Mouse (Mus musculus): ENCODE measurements around the gene Nars2. TPM values are rescaled to one million over a fixed set of nuclear protein-coding genes. Genes with fewer than 3 reads are reported as not detected.
A peak's percentile ranks its signal among the peaks of the same experiment; 100 is the strongest.

Nars2 gene
- polyA plus RNA-seq, 2 experiments = 4.9 to 16.1 TPM

DNA sequence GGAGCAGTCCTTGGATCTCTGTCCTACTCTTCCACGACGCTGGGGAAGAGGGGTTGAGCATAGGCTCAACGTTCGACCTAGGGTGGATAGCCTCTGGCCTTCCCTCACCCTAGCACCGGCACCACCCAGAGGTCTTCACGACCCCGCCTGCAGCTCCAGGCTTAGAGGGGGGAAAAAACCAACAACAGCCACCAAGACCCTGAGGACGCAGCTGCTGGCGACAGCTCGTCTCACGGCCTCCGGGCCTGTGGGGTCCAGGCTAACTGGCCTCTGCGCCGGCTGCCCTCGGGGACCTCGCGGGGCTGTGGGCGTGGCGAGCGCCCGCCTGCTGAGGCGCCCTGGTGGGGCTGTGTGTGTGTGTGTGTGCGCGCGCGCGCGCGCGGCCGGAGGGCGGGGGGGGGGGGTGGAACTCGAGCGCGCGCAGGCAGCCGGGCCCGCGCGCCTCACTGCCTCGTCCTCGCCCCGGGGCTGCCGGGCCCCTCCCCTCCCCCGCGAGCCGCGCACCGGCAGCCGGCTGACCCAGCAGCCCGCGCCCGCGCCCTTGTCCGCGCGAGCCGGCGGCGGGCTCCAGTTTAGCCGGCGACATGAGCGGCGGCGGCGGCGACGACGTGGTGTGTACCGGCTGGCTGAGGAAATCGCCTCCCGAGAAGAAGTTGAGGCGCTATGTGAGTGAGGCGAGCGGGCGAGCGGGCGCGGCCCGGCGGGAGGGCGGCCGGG, 130.1 kb downstream of the Nars2 start, which contains the start of gene Gab2:
Gene Gab2, plus strand, starts transcription at position 345 of the 717 bp plus-strand sequence.
- Histone ChIP-seq H3K4me2 (ENCODE audit: low read depth) (peak within 1 kb of the TSS; percentile 94), H3K9ac (replicated peaks) (peak within 1 kb of the TSS; percentile 93), H3K9me3 (ENCODE audit: control insufficient read depth, low read length) (no peaks in the 10 kb centered on the region), H3K36me3 (replicated peaks; ENCODE audit: control insufficient read depth, insufficient read depth, low read depth) (no peaks in the 10 kb centered on the region), H3K27ac (peak within 1 kb of the TSS; percentile 67), H3K4me3 (ENCODE audit: insufficient read depth in 1 of 2, low read depth in 2 of 2, low read length in 2 of 2) (peak within 1 kb of the TSS; percentile 78 to 93), H3K4me1 (replicated peaks; ENCODE audit: control insufficient read depth in 2 of 2, insufficient read depth in 2 of 2, low read length in 1 of 2) (peaks cover 2 to 17% of the 10 kb centered on the region in 2 experiments), H3K27me3 (ENCODE audit: control insufficient read depth, insufficient read depth, low read length) (no peaks in the 10 kb centered on the region)
- TF ChIP-seq EP300 (IDR thresholded peaks at IDR 0.05; ENCODE audit: low read depth) (no peak), CTCF (IDR thresholded peaks at IDR 0.05; ENCODE audit: low read depth) (no peak)
- WGBS (ENCODE audit: insufficient replicate concordance) = under 1% methylated on average over 61 of the region's 83 CpGs
- ATAC-seq (ENCODE audit: insufficient read depth) (peak; percentile 93), DNase-seq (ENCODE audit: low read depth in 3 of 3, low spot score in 3 of 3) (peak; percentile 47 to 58 (median 51))

DNA sequence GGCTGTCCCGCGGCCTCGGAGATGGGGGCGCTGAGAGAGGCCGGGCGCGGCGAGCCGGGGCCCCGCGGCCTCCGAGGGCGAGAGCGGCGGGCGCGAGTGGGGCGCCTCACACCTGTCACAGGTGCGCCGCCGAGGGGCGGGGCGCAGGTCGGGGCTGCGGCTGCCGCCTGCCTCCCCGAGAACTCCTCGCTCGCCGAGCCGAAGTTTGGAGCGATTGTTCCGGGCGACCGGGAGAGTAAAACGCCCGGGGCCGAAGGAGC, 130.6 kb downstream of the Nars2 start:
- Histone ChIP-seq H3K27me3 (ENCODE audit: control insufficient read depth, insufficient read depth, low read length) (no peaks in the 10 kb centered on the region), H3K9me3 (ENCODE audit: control insufficient read depth, low read length) (no peaks in the 10 kb centered on the region), H3K4me1 (replicated peaks; ENCODE audit: control insufficient read depth in 2 of 2, insufficient read depth in 2 of 2, low read length in 1 of 2) (peaks cover 2 to 17% of the 10 kb centered on the region in 2 experiments), H3K4me2 (ENCODE audit: low read depth) (peak overlapping the region; percentile 94), H3K27ac (peak overlapping the region; percentile 67), H3K4me3 (ENCODE audit: insufficient read depth in 1 of 2, low read depth in 2 of 2, low read length in 2 of 2) (peak overlapping the region; percentile 78 to 93), H3K9ac (replicated peaks) (peak overlapping the region; percentile 93), H3K36me3 (replicated peaks; ENCODE audit: control insufficient read depth, insufficient read depth, low read depth) (no peaks in the 10 kb centered on the region)
- ATAC-seq (ENCODE audit: insufficient read depth) = peak; percentile 59
- under 1% methylated on average over 38 of the region's 38 CpGs for WGBS (ENCODE audit: insufficient replicate concordance)
- TF ChIP-seq CTCF (IDR thresholded peaks at IDR 0.05; ENCODE audit: low read depth) (no peak), EP300 (IDR thresholded peaks at IDR 0.05; ENCODE audit: low read depth) (no peak)
- no peak for DNase-seq (ENCODE audit: low read depth in 3 of 3, low spot score in 3 of 3)

DNA sequence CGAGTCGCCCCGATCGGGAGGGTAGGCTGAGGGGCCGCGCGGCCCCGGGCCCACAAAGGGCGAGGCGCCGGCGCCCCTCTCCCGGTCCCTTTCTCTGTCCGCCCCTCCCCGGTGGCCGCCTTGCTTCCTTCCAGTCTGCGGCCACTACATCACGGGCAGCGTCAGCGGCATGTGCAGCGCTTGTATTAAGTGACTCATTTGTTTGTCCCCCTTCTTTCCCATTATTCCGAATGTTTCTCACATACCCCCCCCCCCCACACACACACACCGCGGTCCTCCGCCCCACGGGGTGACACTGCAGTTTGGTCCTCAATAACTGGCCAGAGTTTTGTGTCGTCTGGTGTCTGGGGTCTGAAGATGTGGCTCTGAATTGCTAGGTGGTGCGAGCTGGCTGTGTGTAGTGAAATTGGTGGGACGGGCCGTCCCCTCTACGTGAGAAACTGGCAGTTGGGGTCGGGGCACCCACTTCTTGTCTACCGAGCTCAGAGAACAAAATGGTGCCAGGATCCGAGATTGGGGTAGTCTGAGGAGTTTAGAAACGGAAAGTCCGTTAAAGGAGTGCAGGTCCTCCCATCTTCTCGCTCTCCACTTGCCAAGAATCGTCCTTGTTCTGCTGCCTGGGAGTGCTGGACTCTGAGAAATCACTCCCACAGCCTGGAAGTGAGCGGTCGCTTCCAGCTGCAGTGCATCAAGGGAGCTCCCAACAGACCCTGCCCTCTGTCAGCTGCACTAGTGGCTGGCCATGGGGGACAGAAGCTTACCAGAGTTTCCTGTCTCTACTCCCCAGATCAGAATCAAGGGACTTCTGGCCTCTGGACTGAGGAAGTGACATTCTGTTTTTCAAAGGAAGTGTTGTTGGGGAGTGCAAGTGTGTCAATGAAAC, 131.2 kb downstream of the Nars2 start:
- H3K9me3 ChIP-seq (ENCODE audit: control insufficient read depth, low read length) = no peaks in the 10 kb centered on the region
- peak in 1 of 3 experiments; percentile 32 for DNase-seq (ENCODE audit: low read depth in 3 of 3, low spot score in 3 of 3)
- H3K36me3 ChIP-seq (replicated peaks; ENCODE audit: control insufficient read depth, insufficient read depth, low read depth) = no peaks in the 10 kb centered on the region
- peak overlapping the region; percentile 78 to 93 for H3K4me3 ChIP-seq (ENCODE audit: insufficient read depth in 1 of 2, low read depth in 2 of 2, low read length in 2 of 2)
- peak overlapping the region; percentile 94 for H3K4me2 ChIP-seq (ENCODE audit: low read depth)
- peak overlapping the region; percentile 93 for H3K9ac ChIP-seq (replicated peaks)
- peaks cover 2 to 17% of the 10 kb centered on the region in 2 experiments for H3K4me1 ChIP-seq (replicated peaks; ENCODE audit: control insufficient read depth in 2 of 2, insufficient read depth in 2 of 2, low read length in 1 of 2)
- TF ChIP-seq CTCF (IDR thresholded peaks at IDR 0.05; ENCODE audit: low read depth) (no peak), EP300 (IDR thresholded peaks at IDR 0.05; ENCODE audit: low read depth) (no peak)
- WGBS (ENCODE audit: insufficient replicate concordance) = under 1% methylated on average over 39 of the region's 40 CpGs
- peak; percentile 13; the same call in 1 of the 2 replicates for ATAC-seq (ENCODE audit: insufficient read depth)
- H3K27me3 ChIP-seq (ENCODE audit: control insufficient read depth, insufficient read depth, low read length) = no peaks in the 10 kb centered on the region
- H3K27ac ChIP-seq = peak overlapping the region; percentile 67

DNA sequence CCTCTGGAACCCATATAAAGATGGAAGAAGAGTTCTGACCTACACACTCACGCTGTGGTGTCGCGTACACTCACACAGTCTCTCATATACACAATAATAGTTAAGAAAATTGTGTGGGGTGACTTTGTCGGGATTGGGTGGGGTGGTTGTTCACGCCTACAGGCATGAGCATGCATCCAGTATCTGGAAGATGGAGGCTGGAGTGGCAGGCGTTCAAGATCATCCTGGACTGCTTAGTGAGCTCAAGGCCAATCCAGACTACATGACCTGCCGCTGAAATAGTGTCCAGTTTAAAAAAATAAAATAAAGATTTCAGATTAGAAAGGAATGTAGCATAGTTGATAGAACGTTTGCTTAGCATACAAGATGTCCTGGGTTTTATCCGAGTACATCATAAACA, 132.3 kb downstream of the Nars2 start:
- no peak for TF ChIP-seq EP300 (IDR thresholded peaks at IDR 0.05; ENCODE audit: low read depth)
- no peak for TF ChIP-seq CTCF (IDR thresholded peaks at IDR 0.05; ENCODE audit: low read depth)
- H3K4me2 ChIP-seq (ENCODE audit: low read depth) = no peak overlapping the region
- H3K27ac ChIP-seq = no peak overlapping the region
- H3K27me3 ChIP-seq (ENCODE audit: control insufficient read depth, insufficient read depth, low read length) = no peaks in the 10 kb centered on the region
- ATAC-seq (ENCODE audit: insufficient read depth) (no peak), DNase-seq (ENCODE audit: low read depth in 3 of 3, low spot score in 3 of 3) (no peak)
- 74% methylated on average over 9 of the region's 9 CpGs for WGBS (ENCODE audit: insufficient replicate concordance)
- H3K9ac ChIP-seq (replicated peaks) = no peak overlapping the region
- H3K4me3 ChIP-seq (ENCODE audit: insufficient read depth in 1 of 2, low read depth in 2 of 2, low read length in 2 of 2) = no peak overlapping the region
- peaks cover 2 to 17% of the 10 kb centered on the region in 2 experiments for H3K4me1 ChIP-seq (replicated peaks; ENCODE audit: control insufficient read depth in 2 of 2, insufficient read depth in 2 of 2, low read length in 1 of 2)
- no peaks in the 10 kb centered on the region for H3K9me3 ChIP-seq (ENCODE audit: control insufficient read depth, low read length)
- H3K36me3 ChIP-seq (replicated peaks; ENCODE audit: control insufficient read depth, insufficient read depth, low read depth) = no peaks in the 10 kb centered on the region

DNA sequence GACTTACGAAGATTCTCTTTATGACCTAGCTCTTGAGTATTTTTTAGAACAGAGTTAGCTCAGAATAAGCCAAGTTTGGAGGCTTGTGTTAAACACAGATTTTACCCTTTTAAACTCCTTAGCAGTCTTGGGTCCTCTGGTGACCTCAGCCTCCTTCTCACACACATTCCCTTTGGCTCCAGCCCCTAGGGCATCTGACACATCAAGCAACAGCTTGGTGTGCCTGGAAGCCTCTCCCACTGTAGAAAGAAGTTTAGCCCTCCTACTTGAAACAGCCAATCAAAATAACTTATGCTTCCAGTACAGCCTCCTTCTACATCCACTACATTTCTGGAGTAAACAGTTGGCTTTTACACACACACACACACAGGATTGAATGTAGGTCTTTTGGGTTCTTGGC, 132.9 kb downstream of the Nars2 start:
- no peak overlapping the region for H3K27ac ChIP-seq
- peaks cover 2 to 16% of the 10 kb centered on the region in 2 experiments for H3K4me1 ChIP-seq (replicated peaks; ENCODE audit: control insufficient read depth in 2 of 2, insufficient read depth in 2 of 2, low read length in 1 of 2)
- no peak overlapping the region for H3K4me3 ChIP-seq (ENCODE audit: insufficient read depth in 1 of 2, low read depth in 2 of 2, low read length in 2 of 2)
- WGBS (ENCODE audit: insufficient replicate concordance) = 92% methylated on average over 1 of the region's 1 CpGs
- ATAC-seq (ENCODE audit: insufficient read depth) (no peak), DNase-seq (ENCODE audit: low read depth in 3 of 3, low spot score in 3 of 3) (no peak)
- no peak for TF ChIP-seq EP300 (IDR thresholded peaks at IDR 0.05; ENCODE audit: low read depth)
- TF ChIP-seq CTCF (IDR thresholded peaks at IDR 0.05; ENCODE audit: low read depth) = no peak
- no peaks in the 10 kb centered on the region for H3K36me3 ChIP-seq (replicated peaks; ENCODE audit: control insufficient read depth, insufficient read depth, low read depth)
- H3K9ac ChIP-seq (replicated peaks) = no peak overlapping the region
- H3K4me2 ChIP-seq (ENCODE audit: low read depth) = no peak overlapping the region
- H3K27me3 ChIP-seq (ENCODE audit: control insufficient read depth, insufficient read depth, low read length) = no peaks in the 10 kb centered on the region
- H3K9me3 ChIP-seq (ENCODE audit: control insufficient read depth, low read length) = no peaks in the 10 kb centered on the region
